Mouse (Mus musculus) erythroblast, adult 5-6 weeks (primary cell): ENCODE measurements around the gene C5ar1. TPM values are rescaled to one million over a fixed set of nuclear protein-coding genes. Genes with fewer than 3 reads are reported as not detected.
"Not testable (repeated sequence)": the region's sequence is repeated elsewhere in the genome, so short reads cannot be mapped to it uniquely, and the experiment has no call there.

ENCODE experiments used
- ATAC-seq: replicated peaks from 2 replicates; pipeline ENCODE4 v1.8.0; 2016; ENCODE audit warnings: moderate number of reproducible peaks, mild to moderate bottlenecking, moderate TSS enrichment, inconsistent platforms; ENCODE audit not compliant: poor library complexity, low FRiP score, severe bottlenecking
- total RNA-seq, 2 experiments: library from RNA; stranded (forward) in 1 of 2; stranded (reverse) in 1 of 2; fragments of 150-400 nt in 1 of 2; fragments of 200-764, 138-1000 nt in 1 of 2; gene quantifications; 2 replicates each; pipeline versions ENCODE4 v1.2.3 to v1.2.4; 2015 to 2017; ENCODE audit warnings: low replicate concordance in 2 of 2

C5ar1 gene
- total RNA-seq (2015; ENCODE audit: low replicate concordance), result 7.7 and 15.7 TPM in 2 replicates
- 2.6 and 7.1 TPM in 2 replicates for total RNA-seq (2017; ENCODE audit: low replicate concordance)

GRCm38 (mm10) chr7:16259110-16259590 is at the start of gene C5ar1:
C5ar1 (minus strand) TSS chr7:16259540.
- ATAC-seq, result no peak

GRCm38 (mm10) chr7:16308555-16309317 is 49.4 kb upstream of the C5ar1 start:
- ATAC-seq, result no peak; the same call in 1 of the 2 replicates

DNA sequence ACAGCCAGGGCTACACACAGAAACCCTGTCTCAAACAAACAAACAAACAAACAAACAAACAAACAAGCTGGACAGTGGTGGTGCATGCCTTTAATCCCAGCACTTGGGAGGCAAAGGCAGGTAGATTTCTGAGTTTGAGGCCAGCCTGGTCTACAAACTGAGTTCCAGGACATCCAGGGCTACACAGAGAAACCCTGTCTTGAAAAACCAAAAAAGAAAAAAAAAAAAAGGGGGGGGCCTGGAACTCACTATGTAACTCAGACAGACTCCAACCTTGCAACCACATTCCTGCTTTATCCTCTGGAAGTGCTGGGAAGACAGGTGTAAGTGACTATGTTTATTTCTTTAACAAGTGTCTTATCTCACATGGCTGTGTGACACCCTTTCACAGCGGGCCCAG is 48.8 kb upstream of the C5ar1 start, which contains the start of gene Bbc3:
TSS of gene Bbc3 (plus strand) at position 301 of the 400 bp plus-strand sequence.
- ATAC-seq, result not testable (repeated sequence)

GRCm38 (mm10) chr7:16307141-16307540 is 47.8 kb upstream of the C5ar1 start:
- not testable (repeated sequence) for ATAC-seq

DNA sequence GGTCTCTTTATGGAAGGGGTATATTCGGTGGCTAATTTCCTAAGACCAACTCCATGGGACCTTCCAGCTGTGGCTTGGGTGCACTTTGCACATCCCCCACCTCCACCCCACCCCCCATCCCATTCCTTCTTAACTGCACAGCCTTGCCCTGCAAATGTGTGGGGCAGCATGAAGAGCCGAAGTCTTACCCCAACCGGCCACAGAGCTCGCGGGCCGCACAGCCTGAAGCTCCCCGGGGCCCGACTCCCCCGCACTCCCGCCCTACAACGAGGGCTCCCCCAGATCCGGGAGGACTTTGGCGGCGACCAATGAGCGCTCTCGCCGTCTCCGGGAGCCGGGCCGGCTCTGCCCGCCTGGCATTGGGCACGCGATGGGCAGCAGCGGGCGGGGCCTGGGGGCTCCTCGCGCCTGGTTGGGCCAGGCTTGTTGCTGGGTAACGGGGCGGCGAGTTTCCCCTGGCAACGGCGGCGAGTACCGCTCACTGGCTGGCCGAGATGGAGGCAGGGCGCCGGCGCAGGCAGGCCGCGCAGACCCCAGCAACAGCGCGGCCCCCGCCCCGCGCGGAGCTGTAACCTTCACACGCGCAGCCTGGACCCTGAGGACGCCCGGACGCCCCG is 40.2 kb upstream of the C5ar1 start:
- ATAC-seq, result no peak

- no peak for ATAC-seq
Observed at GRCm38 (mm10) chr7:16298927-16299326, 39.6 kb upstream of the C5ar1 start.

DNA sequence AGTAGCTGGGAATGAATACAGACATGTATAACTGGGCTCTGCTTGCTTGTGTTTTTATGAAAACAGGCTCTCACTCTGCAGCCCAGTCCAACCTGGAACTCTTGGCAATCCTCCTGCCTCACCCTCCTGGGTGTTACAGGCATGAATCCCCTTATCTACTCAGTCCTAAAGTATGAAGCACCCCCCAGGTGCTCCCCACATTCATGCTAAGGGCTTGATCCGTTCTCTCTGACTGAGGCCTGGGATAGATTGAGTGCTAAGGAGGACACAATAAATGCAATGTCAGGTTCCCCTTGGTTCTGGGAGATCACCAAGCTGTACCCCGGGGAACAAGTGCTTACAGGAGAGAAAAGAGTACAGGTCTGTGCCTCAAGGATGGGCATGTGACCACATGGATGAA is 38.3 kb upstream of the C5ar1 start:
- ATAC-seq, result no peak

DNA sequence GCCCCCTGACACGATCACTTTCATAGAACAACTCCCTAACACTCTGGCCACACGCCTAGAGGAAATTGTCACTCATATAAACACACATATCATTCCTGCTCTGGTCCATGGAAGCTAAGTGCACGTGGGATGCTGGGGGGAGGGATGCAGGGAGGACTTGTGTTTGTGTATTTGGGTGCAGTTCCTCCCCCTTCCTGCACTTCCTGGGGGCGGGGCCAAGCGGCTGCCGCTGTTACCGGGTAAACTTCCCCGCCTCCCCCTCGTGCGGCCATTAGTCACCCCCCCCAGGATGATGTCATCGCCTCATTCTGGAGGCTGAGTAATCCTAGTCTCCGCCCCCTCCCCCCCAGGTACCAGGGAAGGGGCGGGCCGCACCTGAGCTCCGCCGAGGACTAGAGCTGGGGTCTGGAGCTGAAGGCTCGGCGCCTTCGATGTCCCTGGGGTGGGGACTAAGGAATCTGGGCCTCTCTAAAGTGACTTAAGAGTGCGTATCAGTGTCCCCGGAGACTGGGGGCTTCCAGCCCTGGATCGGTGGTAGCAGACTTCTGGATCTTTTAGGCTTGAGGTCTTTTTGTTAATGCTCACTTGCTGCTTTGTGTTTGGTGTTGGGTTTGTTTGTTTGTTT is 37.5 kb upstream of the C5ar1 start:
- peak; percentile 71 for ATAC-seq

DNA sequence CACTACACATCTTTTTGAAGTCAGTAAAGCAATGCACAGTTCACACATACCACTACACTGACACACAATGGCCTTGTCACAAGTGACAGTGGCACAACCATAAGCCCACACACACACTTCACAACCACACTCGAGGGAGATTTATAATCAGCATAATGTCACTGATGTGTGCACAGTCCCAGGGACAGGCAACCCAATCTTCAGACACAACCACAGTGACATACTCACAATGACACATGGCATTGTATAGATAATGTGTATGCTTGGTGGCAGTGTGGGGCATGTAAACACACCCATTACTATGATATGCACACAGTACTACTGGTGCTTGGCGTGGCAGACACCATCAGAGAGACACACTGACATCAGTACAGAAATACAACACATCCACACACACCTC is 36.8 kb upstream of the C5ar1 start:
- peak; percentile 50 for ATAC-seq

- ATAC-seq, result peak; percentile 73
Observed at GRCm38 (mm10) chr7:16295321-16295900, 36.1 kb upstream of the C5ar1 start.

DNA sequence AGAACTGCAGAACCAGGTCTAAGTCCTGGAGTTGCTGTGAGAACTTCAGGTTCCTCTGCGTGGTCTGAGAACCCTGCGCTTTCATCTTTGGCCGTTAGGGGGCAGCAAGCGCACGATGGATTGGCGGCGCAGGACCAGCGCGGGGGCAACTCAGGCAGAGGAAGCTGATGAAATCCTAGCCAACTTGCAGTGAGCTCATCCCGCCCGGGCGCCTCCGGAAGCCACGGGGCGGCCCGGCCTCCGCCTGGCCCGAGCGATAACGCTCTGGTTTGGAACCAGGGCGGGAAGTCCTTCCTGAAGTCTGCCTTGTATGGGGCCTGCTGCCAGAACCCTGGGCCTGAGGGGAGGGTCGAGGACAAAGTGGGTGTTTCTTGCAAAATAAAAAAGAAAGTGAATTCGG is 35.5 kb upstream of the C5ar1 start:
- peak; percentile 79 for ATAC-seq

GRCm38 (mm10) chr7:16294346-16294745 is 35.0 kb upstream of the C5ar1 start:
- peak; percentile 65 for ATAC-seq

- ATAC-seq, result no peak
Observed at GRCm38 (mm10) chr7:16287791-16288190, 28.5 kb upstream of the C5ar1 start.

- no peak for ATAC-seq
Observed at GRCm38 (mm10) chr7:16287016-16287415, 27.7 kb upstream of the C5ar1 start.

- peak; percentile 85 for ATAC-seq
Observed at GRCm38 (mm10) chr7:16286026-16286961, 27.0 kb upstream of the C5ar1 start, which contains the start of gene Ccdc9. Ccdc9 (minus strand) TSS chr7:16286795.

DNA sequence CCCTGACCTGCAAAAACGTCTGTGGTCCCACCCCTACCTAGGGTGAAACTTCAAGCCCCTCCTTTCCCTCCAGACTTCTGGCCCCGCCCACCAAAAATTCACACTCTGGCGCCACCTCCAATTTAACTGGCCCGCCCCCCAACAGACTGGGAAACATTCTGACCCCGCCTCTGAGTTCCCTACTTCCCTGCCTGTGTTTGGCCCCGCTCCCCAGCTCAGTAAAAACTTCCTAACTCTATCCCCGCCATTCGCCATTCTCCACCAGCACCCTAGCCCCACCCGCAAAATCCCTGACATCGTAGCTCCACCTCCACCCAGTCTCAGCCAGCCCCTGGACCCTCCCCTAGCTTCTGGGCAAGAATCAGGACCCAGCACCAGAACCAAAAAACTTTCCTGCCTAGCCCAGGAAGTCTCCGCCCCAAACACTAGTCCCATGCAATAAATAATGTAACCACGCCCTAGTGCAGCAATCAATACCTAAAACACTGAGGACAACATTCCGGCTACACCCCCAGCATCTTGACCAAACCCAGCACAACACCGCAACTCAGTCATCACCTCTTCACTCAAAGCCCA is 26.2 kb upstream of the C5ar1 start:
- peak; percentile 26 for ATAC-seq

DNA sequence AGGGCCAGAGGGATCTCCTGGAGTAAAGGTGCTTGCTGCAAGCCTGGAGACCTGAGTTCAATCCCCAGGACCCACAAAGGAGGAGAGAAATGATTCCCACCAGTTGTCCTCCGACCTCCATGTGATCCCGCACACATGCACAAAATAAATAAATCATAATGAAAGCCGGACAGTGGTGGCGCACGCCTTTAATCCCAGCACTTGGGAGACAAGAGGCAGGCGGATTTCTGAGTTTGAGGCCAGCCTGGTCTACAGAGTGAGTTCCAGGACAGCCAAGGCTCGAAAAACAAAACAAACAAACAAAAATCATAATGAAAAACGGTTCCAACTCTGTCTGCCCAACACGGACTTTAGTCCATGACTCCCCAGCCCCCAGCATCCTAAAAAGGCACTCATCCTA is 25.6 kb upstream of the C5ar1 start:
- no peak for ATAC-seq

- no peak for ATAC-seq
Observed at GRCm38 (mm10) chr7:16284001-16284400, 24.7 kb upstream of the C5ar1 start.

DNA sequence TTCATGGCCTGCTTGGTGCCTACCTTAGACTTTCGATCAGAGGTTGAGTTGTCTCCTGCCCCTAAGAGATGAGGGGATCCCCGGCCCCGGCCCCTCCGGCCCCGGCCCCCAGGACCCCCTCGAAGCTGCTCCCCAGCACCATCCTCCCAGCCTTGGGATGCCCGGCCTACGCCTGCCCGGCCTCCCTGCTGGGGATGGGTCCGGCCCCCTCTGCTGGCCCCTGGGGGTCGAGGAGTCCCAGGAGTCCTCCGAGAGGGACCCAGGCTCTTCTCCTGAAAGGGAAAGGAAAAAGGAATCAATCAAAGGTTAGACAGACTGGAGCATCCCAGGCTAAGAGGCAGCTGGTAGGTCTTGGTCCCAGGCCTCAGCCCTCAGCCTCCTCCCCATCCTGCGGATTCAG is 23.0 kb upstream of the C5ar1 start:
- no peak for ATAC-seq
